In genomic region chr5:41763731-41764721, GRCm38 (mm10) we compare ENCODE assay signal across 8 mouse cellular contexts. TPM values are rescaled to one million over a fixed set of nuclear protein-coding genes. Genes with fewer than 3 reads are reported as not detected.
DNase-seq lines count a peak whose midpoint lies in the region; ATAC-seq and TF ChIP-seq lines count a peak whose summit lies in the region.

Gene Nkx3-2 (minus strand): TSS chr5:41764501.

- intact Hi-C loops in gastrocnemius, adult 2 months (cut with DNase I): no loop called here

- peak within 1 kb of the TSS; percentile 44 for H3K4me2 ChIP-seq in forebrain, postnatal 0 days (ENCODE audit: low read depth)
- peak within 1 kb of the TSS; percentile 64 for H3K4me2 ChIP-seq in midbrain, embryonic 12.5 days (replicated peaks)

- H3K9ac ChIP-seq in forebrain, postnatal 0 days: no peak within 1 kb of the TSS
- H3K9ac ChIP-seq in midbrain, embryonic 12.5 days (replicated peaks): no peak within 1 kb of the TSS; the same call in 1 of the 2 replicates

- no peaks in the 10 kb centered on the region for H3K36me3 ChIP-seq in G1E (replicated peaks)
- H3K36me3 ChIP-seq in forebrain, postnatal 0 days (ENCODE audit: insufficient read depth): no peaks in the 10 kb centered on the region
- H3K36me3 ChIP-seq in midbrain, embryonic 12.5 days: no peaks in the 10 kb centered on the region

- peaks cover 30% of the 10 kb centered on the region for H3K9me3 ChIP-seq in G1E (replicated peaks)
- no peaks in the 10 kb centered on the region for H3K9me3 ChIP-seq in forebrain, postnatal 0 days (ENCODE audit: low read length)
- H3K9me3 ChIP-seq in midbrain, embryonic 12.5 days: no peaks in the 10 kb centered on the region

- WGBS in forebrain, postnatal 0 days: 1% methylated on average over 78 of the region's 79 CpGs
- under 1% methylated on average over 75 of the region's 79 CpGs for WGBS in midbrain, embryonic 12.5 days

- peaks cover 15% of the 10 kb centered on the region for H3K4me1 ChIP-seq in G1E (ENCODE audit: insufficient read depth, low read depth, low read length)
- H3K4me1 ChIP-seq in forebrain, postnatal 0 days (ENCODE audit: insufficient read depth): no peaks in the 10 kb centered on the region
- peaks cover 40% of the 10 kb centered on the region for H3K4me1 ChIP-seq in midbrain, embryonic 12.5 days

- no peak for ATAC-seq in G1E (ENCODE audit: extremely low read depth, insufficient number of reproducible peaks, low FRiP score, poor library complexity, severe bottlenecking)
- ATAC-seq in forebrain, postnatal 0 days: peak; percentile 12
- ATAC-seq in midbrain, embryonic 12.5 days (ENCODE audit: low FRiP score, low read depth): peak; percentile 66

- peak within 1 kb of the TSS; percentile 58 for H3K4me3 ChIP-seq in gastrocnemius, adult 2 months
- H3K4me3 ChIP-seq in G1E (ENCODE audit: low read depth, low read length): peak within 1 kb of the TSS; percentile 7; the same call in 1 of the 2 replicates
- H3K4me3 ChIP-seq in forebrain, postnatal 0 days (ENCODE audit: low read depth, low read length): peak within 1 kb of the TSS; percentile 18
- H3K4me3 ChIP-seq in midbrain, embryonic 12.5 days: peak within 1 kb of the TSS; percentile 40

- peaks cover 53% of the 10 kb centered on the region for H3K27me3 ChIP-seq in G1E (ENCODE audit: insufficient read depth, low read length)
- H3K27me3 ChIP-seq in forebrain, postnatal 0 days (ENCODE audit: insufficient read depth, low read length): peaks cover 80% of the 10 kb centered on the region
- peaks cover 92% of the 10 kb centered on the region for H3K27me3 ChIP-seq in midbrain, embryonic 12.5 days

- no peak for TF ChIP-seq CTCF in gastrocnemius, adult 2 months (IDR thresholded peaks at IDR 0.05)
- TF ChIP-seq CTCF in G1E (IDR thresholded peaks at IDR 0.05; ENCODE audit: low read depth, low read length): no peak
- TF ChIP-seq CTCF in forebrain, postnatal 0 days (IDR thresholded peaks at IDR 0.05; ENCODE audit: low read depth): no peak

- H3K27ac ChIP-seq in gastrocnemius, adult 2 months: no peak within 1 kb of the TSS
- no peak within 1 kb of the TSS for H3K27ac ChIP-seq in forebrain, postnatal 0 days (ENCODE audit: low read depth, low read length)
- no peak within 1 kb of the TSS for H3K27ac ChIP-seq in midbrain, embryonic 12.5 days (replicated peaks)

- peak; percentile 29 for DNase-seq in gastrocnemius, adult 2 months
- DNase-seq in gastrocnemius, postnatal 10 days: no peak
- no peak for DNase-seq in G1E (ENCODE audit: low spot score)
- DNase-seq in forebrain, postnatal 0 days: no peak
- DNase-seq in urinary bladder, postnatal 4 days (ENCODE audit: low spot score in 2 of 2): no peak
- DNase-seq in frontal cortex, postnatal 14 days (ENCODE audit: low spot score in 2 of 2): no peak
- DNase-seq in MN1 (ENCODE audit: low spot score): no peak

RNA-seq across cellular contexts. Expression of gene Nkx3-2, which starts in this region (rescaled TPM):
- total RNA-seq in gastrocnemius, adult 2 months (2021): not detected
- under 1 TPM; 0.19 to 0.29 TPM for total RNA-seq in gastrocnemius, postnatal 10 days (2021)
- total RNA-seq in G1E (2014; fragmentation: Nextera tagmentation): not detected in 2 replicates
- total RNA-seq in G1E (2017): not detected in 2 replicates
- not detected in 2 replicates for polyA plus RNA-seq in G1E (2012)
- total RNA-seq in forebrain, postnatal 0 days (2014; rRNA removed): not detected in 2 replicates
- not detected in 2 replicates for polyA plus RNA-seq in forebrain, postnatal 0 days (2015; fragmentation: Nextera tagmentation; extraction: Ambion mirVana)
- polyA plus RNA-seq in midbrain, embryonic 12.5 days (2016; fragmentation: Nextera tagmentation; extraction: Ambion mirVana): 0.31 TPM in 1 of 2 replicates, not detected in the other

Comparison
In these comparisons a context has a peak if more than half of its experiments do, and no peak if none do; other contexts are left out.
1. Peak in DNase-seq and H3K4me3 ChIP-seq in gastrocnemius, adult 2 months; RNA of the gene not detected or under 1 TPM.
2. Peak in ATAC-seq, H3K4me3 ChIP-seq and H3K4me2 ChIP-seq in forebrain, postnatal 0 days; RNA of the gene not detected or under 1 TPM.
3. Peak in ATAC-seq, H3K4me3 ChIP-seq and H3K4me2 ChIP-seq in midbrain, embryonic 12.5 days; RNA of the gene not detected or under 1 TPM.
4. H3K4me3 ChIP-seq: peak in every context shown above with its lines; median percentile 58 in gastrocnemius, adult 2 months; 40 in midbrain, embryonic 12.5 days; 18 in forebrain, postnatal 0 days; 7 in G1E.